Mouse (Mus musculus) left cerebral cortex, postnatal 4 days (tissue): ENCODE measurements around the gene Popdc2. TPM values are rescaled to one million over a fixed set of nuclear protein-coding genes. Genes with fewer than 3 reads are reported as not detected.
A peak's percentile ranks its signal among the peaks of the same experiment; 100 is the strongest.

Experiments
- DNase-seq: peaks from one replicate; pipeline ENCODE4 v3.0.0-alpha.2; 2022
- intact Hi-C: fragments of 180-260 bp; cut with DNase I; formaldehyde crosslinking; loops from one replicate; pipeline ENCODE4 v1.15.1; 2025
- total RNA-seq, 2 experiments: library from RNA; stranded (reverse); gene quantifications; 2 replicates each; pipeline ENCODE4 v1.2.3; 2021

Gene Popdc2
- total RNA-seq, 2 experiments from 2014 or later: 0.34 to 0.50 TPM

DNA sequence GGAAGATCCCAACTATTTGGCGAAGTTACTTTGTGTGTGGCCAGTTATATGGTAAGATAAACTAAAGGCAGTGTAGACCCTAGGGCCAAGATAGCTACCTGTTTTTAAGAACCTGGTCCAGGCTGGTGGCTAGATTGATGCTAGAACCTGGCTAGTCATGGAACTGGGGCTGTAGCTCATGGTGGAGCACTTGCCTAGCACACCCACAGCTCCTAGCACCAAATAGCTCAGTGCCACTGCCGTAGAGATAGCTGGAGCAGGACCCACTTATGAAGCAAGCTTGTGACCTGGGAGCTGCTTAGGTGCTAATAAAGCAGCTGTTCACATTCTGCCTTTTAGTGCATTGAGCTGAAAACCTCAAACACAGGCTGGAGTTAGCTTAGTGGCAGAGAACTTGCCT is 8.4 kb upstream of the Popdc2 start:
- intact Hi-C loops: no loop called here

DNA sequence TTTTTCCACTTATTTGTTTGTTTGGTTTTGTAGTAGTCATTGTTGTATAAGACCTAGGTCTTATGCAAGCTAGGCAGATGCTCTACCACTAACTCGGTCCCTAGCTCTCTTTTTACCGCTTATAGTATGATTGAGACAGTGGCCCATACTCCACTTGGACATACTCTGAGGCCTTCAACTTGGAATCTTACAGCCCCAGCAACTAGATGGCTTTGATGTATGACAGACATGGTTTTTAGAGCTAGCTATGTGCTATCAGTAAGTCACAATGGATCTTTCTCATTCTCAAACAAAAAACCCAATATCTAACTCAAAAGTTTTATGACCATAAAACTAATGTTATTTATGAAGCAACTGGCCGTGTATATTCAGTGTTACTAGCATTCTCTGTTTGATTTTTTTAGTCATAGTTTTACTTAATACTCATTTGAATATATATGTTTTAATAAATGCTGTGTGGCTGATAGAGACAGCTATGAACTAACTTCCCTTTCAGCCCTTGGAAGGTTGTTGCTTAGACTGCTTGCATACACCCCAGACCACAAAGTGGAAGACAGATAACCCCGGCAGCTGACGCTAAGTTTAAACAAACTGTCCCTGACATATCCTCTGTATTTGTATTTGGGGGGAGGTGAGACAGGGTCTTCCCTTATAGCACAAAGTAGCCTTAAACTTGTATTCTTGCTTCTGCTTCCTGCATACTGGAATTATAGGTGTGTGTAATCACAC is 7.7 kb upstream of the Popdc2 start:
- intact Hi-C loops: no loop called here
- no peak for DNase-seq

More for the DNA sequence above, 8.4 kb upstream of the Popdc2 start:
- no peak for DNase-seq

DNA sequence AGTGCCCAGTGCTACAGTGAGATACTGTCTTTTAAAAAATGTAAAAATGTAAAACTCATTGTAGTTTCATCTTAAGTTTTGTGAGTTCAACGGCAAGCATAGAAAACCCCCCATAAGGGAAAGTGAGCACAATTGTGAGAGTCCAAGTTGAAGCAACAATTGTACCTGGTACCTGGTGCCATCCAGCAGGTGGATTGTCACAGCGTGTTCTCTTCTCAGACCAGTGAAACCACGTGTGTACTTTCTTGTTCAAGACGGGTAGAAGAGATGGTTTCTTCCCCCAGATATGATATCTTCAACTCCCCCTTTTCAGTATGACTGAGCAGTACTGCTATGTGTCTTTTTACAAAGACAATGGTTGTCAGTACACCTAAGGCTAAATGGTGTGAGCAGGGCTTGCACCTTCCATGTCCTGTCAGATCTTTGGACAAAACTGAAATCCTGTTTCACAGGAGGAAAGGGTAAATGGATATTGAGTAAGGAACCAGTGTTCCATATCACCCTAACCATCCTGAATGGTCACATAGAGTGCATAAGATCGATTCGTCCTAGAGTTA is 3.7 kb upstream of the Popdc2 start:
- no peak for DNase-seq
- intact Hi-C loops: no loop called here

DNA sequence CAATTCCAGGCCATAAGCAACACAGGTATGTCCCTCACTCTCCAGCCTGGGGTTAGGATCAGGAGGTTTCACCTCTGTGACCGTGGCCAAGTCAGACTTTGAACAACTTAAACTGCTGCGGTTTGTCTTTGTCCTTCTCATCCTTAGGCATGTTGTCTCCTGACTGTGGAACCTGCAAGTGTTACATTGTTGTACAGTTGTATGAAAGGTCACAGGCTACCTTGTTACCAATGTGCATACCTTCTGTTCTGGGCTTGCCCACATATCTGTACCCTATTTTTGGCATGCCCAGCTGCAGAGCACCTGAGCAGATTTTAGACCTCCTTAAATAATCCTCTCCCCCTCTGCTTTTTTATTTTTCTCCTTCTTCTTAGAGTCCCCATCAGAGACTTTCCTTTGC is 2.8 kb upstream of the Popdc2 start:
- DNase-seq: no peak
- intact Hi-C loops: no loop called here

DNA sequence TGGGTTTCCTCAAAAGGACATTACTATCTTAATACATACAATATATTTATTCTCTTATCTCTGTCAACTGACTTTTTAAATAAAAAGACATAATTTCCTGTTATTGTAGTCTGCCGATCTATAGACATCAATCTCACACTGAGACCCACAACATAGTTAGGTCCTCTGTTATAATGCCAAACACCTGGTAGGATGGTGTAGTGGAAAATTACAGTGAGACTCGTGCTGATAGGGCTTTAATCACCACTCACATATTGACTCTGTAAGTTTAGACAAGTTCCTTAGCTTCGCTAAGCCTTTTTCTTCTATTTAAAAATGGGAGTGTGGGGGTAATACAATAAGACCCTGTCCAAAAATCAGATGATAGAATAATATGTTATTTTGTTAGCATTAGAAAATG is 2.2 kb upstream of the Popdc2 start:
- intact Hi-C loops: no loop called here
- DNase-seq: no peak

DNA sequence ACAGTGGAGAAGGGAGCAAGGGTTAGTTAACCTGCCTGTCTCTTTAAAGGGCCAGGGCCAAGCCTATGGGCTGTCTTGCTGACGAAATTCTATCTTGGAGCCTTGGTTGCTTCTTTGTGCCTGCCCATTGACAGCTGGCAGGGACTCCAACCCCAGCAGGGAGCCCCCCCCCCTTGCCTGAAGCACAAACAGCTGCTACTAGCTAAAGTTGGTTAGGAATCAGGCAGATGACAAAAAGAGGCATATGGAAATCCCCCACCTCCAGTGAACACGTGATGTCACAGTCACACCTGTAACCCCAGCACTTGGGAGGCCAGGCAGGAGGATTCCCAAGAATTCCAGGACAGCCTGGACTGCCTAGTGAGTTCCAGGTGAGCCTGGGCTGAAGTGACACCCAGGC is 1.7 kb upstream of the Popdc2 start:
- peak; percentile 77 for DNase-seq
- intact Hi-C loops: no loop called here

DNA sequence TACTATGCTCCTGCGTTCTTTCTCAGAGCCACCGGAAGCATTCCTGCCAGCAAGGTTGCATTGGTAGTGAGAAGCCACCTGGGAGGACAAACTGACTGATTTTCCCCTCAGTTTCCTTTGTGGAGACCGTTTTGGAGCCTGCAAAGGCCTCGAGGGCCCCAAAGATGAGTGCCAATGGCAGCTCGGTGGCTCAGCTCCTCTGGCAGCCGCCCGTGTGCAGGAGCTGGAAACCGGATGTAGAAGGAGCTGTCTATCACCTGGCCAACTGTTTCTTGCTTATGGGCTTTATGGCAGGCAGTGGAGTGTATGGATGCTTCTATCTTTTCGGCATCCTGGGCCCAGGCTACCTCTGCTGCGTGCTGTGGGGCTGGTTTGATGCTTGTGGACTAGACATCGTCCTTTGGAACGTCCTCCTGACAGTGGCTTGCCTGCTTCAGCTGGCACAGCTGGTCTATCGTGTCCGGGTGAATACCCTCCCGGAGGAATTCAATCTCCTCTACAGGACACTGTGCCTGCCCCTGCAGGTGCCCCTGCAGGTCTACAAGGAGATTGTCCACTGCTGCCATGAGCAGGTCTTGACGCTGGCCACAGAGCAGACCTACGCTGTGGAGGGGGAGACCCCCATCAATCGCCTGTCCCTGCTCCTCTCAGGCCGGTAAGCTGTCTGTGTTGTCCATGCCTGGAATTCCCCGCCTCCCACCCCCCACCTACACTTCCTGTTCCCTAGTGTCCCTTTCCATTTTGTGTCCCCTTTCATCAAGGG is 665 bp downstream of the Popdc2 start:
- intact Hi-C loops: no loop called here
- no peak for DNase-seq

DNA sequence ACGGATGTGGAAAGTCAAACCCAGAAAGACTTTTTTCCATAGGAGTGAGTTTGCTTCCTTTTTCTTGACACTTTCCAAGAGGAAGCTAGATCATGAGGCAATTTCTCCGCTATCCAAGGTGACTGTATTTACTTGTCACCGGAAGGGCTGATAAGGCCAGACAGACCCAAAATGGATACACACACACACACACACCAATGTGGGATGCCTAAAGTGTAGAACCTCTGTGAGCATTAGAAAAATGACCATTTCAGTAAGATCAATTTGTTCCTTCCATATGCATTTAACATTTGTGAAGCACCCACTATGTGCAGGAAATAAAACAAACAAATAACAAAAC is 1.2 kb downstream of the Popdc2 start:
- intact Hi-C loops: no loop called here
- no peak for DNase-seq

DNA sequence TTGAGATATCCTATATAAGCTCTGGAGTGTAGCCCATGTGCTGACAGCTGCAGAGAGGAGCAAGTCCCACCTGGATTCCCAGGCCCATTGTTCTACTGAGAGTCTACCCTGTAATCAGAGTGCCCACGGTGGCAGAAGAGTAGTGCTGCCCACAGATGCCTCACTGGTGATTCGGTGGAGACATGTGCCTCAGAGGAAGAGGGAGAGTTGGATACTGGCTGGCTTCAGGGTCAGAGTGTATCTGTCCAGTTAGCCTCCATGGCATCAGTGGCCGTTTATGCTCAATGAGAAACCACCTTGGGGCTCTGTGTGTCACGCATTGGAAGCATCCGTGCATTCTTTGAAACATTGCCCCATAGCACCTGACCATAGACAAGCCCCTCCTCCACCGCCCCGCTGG is 1.6 kb downstream of the Popdc2 start:
- no peak for DNase-seq
- intact Hi-C loops: no loop called here

DNA sequence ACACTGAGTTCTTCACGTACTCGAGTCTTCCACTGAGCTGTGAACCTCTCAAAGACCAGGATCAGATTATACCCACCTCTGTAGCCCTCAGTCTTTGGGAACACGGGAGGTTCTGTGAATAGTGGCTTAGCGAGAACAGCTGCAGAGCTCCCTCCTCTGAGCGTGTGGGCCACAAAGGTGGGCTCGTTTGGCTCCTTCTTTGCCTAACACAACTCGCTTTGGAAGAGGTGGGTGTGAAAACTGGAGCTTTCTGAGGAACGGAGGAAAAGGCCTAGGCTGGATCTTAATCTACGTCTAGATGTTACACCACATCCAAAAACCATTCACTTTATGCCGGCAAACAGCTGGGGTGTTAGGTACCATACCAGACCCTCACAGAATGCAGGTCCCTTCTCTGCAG is 3.4 kb downstream of the Popdc2 start:
- intact Hi-C loops: no loop called here
- DNase-seq: no peak

DNA sequence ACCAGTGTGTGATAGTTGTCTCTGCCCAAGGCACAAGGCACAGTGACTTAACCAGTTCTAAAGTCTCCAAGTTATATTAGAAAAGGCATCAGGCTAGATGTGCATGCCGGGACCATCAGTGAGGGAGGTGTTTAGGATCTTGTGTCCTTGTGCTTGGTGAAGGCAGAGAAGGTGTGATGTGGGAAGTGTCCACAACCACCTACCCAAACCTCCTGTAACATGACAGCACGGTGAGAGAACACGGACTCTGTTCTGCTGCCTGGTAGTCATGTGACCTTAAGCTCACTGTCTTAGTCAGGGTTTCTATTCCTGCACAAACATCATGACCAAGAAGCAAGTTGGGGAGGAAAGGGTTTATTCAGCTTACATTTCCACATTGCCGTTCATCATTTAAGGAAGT is 4.2 kb downstream of the Popdc2 start:
- intact Hi-C loops: no loop called here
- DNase-seq: no peak

DNA sequence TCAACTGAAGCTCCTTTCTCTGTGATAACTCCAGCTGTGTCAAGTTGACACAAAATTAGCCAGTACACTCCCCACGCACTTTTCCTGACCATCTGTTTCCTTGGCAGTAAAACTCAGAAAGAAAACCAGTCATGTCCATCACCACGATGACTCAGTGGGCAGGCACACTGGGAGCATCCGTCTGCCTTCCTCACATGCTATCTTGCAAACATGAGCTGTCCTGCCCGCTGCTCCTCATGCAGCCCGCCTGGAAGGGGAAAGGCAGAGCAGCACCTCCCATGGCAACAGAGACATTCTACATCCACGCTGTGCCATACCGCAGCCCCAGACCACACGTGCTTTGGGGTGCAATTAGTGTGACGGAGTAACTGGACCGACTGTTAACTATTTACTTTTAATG is 6.3 kb downstream of the Popdc2 start:
- peak; percentile 41 for DNase-seq
- intact Hi-C loops: no loop called here

DNA sequence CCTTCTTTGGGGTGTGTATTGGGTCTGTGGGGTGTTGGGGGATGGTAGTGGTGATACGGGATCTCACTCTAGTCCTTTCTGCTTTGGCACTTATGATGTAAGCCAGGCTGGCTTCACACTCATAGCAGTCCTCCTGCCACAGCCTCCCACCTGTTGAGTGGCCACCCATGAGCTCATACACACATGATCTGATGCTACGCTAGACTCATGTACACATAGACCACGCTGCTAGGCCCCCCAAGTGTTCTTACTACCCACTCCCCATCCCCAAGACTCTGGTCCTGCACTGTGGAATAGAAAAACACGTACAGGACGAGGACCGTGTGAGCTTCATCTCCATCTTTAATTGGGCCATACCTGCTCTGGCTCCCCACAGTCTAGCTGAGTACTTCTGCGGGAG is 7.0 kb downstream of the Popdc2 start:
- intact Hi-C loops: no loop called here
- no peak for DNase-seq

DNA sequence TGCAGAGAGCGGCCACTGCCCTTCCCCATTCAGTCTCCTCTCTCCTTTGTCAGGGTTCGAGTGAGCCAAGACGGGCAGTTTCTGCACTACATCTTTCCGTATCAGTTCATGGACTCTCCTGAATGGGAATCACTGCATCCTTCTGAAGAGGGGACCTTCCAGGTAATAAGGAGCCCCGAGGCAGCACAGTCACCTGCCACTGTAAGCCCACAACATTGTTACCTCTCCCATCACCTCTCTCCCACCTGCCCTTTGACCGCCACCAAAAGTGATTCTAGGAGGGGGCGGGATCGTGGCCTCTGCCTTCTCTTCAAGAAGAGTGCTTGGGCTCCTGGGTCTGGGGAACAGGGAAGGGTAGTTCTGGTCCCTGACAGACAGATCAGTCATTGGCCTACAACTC is 7.4 kb downstream of the Popdc2 start:
- intact Hi-C loops: no loop called here
- DNase-seq: no peak

DNA sequence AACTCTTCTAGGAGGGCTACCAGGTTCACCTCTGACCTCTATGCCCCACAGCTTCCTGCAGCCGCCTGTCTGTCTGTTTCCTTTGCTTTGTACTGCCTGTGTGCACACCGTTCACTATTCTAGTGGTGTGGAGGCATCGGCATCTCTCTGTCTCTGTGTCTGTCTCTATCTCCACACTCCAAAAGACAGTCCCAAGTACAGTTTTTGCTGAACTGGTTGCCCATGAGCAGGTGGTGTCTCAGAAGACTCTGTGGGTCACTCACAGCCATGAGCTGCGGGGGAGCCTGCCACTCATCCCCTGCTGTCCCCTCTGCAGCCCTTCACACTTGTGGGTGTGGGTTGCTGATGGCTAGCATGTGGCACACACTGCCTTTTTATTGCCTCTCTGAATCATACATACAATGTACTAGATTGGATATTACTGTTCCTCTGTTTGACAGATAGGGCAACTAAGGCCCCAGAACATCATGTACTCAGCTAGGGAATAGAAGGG is 8.0 kb downstream of the Popdc2 start:
- intact Hi-C loops: no loop called here
- no peak for DNase-seq

DNA sequence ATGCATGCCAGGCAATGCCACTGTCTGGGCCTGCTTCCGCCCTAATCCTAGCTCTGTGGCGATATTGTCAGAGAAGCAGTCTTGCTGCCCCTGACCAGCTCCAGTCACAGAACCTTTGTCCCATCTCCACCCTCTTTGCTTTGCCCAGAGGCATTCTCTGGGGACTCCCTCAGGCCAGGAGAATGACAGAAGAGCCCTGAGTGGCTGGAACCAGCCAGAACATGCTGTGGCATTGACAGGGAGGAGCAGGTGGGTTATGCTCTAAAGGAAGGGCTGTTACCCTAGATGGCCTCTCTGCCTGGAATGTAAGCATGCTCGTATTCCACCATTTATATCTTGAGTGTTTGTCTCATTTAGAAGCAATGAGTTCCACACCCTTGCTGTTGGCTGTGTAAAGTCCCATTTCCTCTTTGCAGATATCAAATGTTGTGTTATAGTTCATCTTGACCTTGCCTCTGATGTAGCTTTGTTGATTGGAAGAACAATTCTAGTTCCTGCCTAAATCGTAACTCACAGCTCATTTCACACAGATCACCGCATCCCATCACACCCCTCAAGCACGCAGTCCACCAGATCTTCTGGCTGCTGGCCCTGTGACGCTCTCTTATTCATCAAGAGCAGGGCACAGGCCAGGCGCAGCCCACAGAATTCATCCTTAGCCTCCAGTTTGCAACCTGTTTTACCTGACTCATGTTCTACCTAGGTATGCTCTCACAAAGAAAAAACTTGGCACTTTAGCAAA is 8.8 kb downstream of the Popdc2 start:
- intact Hi-C loops: no loop called here
- DNase-seq: no peak

DNA sequence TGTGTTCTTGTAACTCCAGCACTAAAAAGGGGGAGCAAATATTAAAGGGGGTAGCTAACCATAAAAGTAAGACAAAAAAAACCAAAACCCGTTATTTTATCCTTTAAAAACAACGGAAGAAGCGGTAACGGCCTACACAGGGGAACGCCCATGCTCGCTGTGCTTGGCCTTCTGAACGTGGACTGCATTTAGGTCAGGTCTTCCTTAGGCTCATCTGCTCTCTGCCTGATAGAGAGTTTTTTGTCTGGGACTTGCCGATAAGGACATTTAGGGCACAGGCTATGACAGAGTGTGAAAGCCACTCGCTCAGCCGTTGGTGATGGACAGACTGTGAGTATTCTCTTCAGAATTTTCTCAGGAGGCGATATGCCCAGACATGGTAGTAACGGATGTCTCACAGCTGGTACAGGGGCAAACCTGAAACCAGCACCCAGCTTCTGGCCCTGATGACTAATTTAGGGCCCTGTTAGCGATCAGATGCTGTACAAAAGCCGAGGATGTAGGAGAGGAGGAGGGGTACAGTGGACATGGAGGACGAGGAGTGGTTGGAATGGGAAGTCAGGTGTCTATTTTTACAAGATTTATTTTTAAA is 9.8 kb downstream of the Popdc2 start:
- DNase-seq: no peak
- intact Hi-C loops: no loop called here

DNA sequence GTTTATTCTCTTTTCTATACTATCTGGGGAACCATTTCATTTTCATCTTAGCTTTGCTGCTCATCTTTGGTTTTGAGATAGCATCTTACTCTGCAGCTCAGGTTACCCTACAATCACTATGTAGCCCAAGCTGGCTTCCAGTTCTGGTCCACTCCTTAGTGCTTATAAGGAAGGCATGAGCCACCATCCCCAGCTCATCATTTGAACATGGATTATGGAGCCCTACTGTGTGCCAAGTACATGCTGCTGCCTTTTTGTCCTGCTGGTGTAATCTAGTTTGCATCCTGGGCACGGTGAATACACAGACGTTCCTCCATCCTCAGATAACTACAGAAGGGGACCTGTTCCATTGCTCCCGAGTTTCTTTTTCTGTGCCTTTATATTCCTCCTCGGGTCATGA is 10.9 kb downstream of the Popdc2 start:
- DNase-seq: no peak
- intact Hi-C loops: no loop called here

DNA sequence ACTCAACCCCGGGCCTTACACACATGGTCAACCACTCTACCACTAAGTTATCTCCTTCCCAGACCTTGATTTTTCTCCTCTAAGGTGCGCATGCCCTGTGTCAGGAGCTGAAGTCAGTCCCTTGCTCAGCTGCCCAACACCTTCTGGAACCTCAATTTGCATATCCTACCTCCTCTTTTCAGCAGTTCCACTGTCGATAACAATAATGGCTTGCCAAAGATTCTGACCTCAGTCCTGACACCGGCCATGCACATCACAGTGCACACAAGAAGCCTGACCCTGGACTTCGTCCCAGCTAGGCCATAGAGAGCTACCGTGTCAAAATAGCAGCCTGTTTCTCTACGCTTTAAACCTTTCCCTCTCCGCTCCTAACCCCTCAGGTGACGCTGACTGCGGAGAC is 11.4 kb downstream of the Popdc2 start:
- DNase-seq: no peak
- intact Hi-C loops: no loop called here

DNA sequence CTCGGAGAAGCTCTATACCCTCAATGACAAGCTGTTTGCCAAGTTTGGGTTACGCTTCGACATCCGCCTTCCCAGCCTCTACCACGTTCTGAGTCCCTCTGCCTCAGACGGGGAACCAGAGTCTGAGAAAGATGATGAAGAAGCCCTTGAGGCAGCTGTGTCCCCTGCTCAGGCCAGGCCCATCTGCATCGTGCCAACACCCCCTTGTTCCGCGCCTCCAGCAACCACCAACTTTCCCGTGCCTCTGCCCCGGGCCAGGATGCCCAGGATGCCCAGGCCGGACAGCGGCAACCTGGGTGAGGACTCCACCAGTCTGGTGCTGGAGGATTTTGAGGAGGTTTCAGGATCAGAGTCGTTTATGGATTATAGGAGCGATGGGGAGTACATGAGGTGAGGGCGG is 11.9 kb downstream of the Popdc2 start:
- intact Hi-C loops: no loop called here
- DNase-seq: no peak
